Mouse (Mus musculus) cerebellum, postnatal 10 days (tissue): ENCODE data around the gene Aqp9.

Experiments
- DNase-seq, 2 experiments: peaks; one replicate each; pipeline ENCODE4 v3.0.0; 2021; ENCODE audit warnings: mixed read lengths in 2 of 2

Gene Aqp9

DNA sequence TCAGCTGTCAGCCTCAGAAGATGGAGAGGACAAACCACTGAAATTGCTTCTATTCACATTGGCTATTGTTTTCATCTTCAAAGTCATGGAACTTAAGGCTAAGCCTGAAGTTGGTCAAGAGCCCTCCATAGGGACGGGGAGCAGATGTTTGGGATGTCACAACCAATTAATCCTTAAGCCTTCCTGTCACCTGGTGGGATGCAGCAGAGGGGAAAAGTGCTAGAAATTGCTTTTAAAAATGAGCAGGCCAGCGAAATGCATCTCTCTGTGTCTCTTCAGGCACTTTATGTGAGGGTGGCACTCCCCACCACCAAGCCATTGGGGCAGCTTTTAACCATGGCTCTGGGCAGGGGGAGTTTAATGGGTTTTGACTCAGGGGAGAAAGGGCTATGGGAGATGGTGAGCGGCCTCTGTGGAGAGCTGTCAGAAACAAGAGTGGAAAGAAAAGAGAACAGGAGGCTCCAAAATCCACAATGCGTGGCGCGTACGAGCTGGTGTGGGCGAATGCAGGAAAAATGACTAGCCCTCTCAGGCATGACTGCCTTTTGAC is 104.1 kb downstream of the Aqp9 start:
- no peak for DNase-seq

DNA sequence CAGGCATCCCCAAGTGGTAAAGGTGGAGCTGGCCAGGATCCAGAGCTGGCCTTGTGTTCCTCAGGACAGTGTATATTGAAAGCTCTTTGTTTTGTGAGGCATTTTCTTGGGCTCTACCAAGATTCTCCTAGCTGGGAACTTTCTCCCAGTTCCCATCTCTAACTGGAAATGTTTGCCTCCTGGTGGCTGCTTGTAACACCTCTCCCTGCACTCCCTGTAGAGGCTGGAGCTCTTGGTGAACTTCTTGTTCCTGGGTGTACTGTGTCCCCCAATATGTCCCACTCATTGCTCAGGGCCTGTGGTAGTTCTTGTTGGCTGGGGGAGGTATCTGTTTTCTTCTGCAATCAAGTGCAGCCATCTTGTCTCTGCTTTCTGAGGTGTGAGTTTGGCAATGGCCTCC is 104.9 kb downstream of the Aqp9 start:
- DNase-seq, result no peak

- no peak for DNase-seq
Observed at GRCm38 (mm10) chr9:71062976-71063375, 105.5 kb downstream of the Aqp9 start.

DNA sequence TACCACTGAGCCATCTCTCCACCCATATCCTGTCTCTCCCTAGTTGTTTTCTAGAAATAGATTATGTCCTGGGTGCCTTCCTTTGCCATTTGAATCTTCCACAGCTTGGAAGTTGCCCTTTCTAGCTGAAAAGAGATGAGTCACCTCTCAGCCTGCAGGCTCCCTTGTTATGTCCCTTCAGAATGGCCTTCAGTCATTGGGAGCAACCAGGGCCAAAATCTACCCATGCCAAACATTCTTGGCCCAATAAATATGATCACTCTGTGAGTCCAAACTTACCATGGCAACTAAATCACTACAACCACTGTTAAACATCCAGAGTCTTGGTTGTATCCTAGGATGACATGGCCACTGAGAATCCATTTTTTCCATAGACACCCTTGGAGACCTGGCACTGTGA is 106.2 kb downstream of the Aqp9 start:
- DNase-seq, result no peak
